Mouse (Mus musculus) hindbrain, embryonic 13.5 days (tissue): ENCODE data around the gene Wdr54. TPM values are rescaled to one million over a fixed set of nuclear protein-coding genes. Genes with fewer than 3 reads are reported as not detected.

Source experiments
- ATAC-seq: fragments of 200-750 bp; cut with Nextera tagmentation; 2 replicates; pipeline ENCODE4 v1.8.0; 2017; ENCODE audit warnings: moderate TSS enrichment; ENCODE audit not compliant: low FRiP score
- H3K27ac ChIP-seq: fragments of 300-500 bp; sonication (generic); 2 replicates; pipeline ENCODE4 v1.5.1; 2015; ENCODE audit warnings: inconsistent platforms, mild to moderate bottlenecking, moderate library complexity
- H3K27me3 ChIP-seq: fragments of 300-500 bp; sonication (generic); 2 replicates; pipeline ENCODE4 v1.6.1; 2015; ENCODE audit warnings: mild to moderate bottlenecking, inconsistent platforms
- H3K36me3 ChIP-seq: fragments of 300-500 bp; sonication (generic); 2 replicates; pipeline ENCODE4 v1.6.1; 2015; ENCODE audit warnings: mild to moderate bottlenecking, inconsistent platforms
- H3K4me1 ChIP-seq: fragments of 300-500 bp; sonication (generic); replicated peaks from 2 replicates; pipeline ENCODE4 v1.6.1; 2015; ENCODE audit warnings: inconsistent platforms
- H3K4me2 ChIP-seq: fragments of 300-500 bp; sonication (generic); 2 replicates; pipeline ENCODE4 v1.6.1; 2015; ENCODE audit warnings: inconsistent platforms, mild to moderate bottlenecking, moderate library complexity
- H3K4me3 ChIP-seq: fragments of 300-500 bp; sonication (generic); 2 replicates; pipeline ENCODE4 v1.5.1; 2015; ENCODE audit warnings: mild to moderate bottlenecking, inconsistent platforms
- H3K9ac ChIP-seq: fragments of 300-500 bp; sonication (generic); 2 replicates; pipeline ENCODE4 v1.6.1; 2015; ENCODE audit warnings: mild to moderate bottlenecking, inconsistent platforms
- H3K9me3 ChIP-seq: fragments of 300-500 bp; sonication (generic); 2 replicates; pipeline ENCODE4 v1.6.1; 2016; ENCODE audit warnings: inconsistent platforms
- WGBS: fragments of 180-500 bp; shearing (Covaris S2); methylation state at CpG from one replicate; pipeline ENCODE4 v1.1.7; 2015; 5-methylcytosine and 5-hydroxymethylcytosine counted together
- polyA plus RNA-seq: library from polyadenylated mRNA; unstranded; fragments of >200 nt; fragmentation: Nextera tagmentation; extraction: Ambion mirVana; gene quantifications from 2 replicates; pipeline ENCODE4 v1.2.1, GENCODE M21; 2015

The Wdr54 gene
- polyA plus RNA-seq, 1 experiment from 2014 or later, result 15.5 TPM

DNA sequence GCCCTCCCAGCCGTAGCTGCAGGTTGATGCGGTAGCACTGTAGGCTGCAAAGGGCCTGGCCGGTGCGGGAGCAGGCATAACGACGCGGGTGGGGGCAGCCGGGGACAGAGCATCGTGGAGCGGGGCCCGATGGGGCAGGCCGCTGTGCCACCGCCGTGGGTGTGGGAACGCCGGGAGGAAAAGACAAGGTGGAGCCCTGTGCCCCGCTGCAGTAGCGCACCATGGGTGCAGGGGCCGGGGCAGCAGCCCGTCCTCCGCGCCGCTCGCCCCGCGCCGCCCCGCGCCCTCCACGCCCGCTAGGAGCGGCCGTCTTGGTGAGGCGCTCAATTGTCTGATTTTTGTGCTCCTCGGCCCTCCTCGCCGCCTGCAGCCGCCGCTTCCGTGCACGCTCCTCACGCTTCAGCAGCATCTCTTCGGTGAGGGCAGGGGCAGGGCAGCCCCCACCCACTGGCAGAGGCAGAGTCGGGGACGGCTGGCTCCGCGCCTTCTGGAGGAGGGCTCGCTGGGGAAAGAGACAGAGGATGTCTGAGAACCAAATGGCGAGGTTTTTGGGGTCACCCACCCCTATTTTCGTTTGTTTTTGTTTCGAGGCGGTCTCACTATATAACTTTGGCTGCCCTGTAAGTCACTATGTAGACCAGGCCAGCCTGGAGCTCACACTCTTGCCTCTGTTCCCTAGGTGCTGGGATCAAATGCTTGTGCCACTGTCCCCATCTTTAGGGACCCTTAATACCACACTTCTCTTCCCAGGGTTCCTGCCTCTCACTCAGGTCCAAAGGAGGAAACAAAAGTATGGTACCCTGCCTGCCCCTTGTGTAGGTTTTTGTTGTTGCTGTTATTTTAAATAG, 34.1 kb downstream of the Wdr54 start:
- Histone ChIP-seq H3K4me3 (peak overlapping the region; percentile 77), H3K4me2 (peak overlapping the region; percentile 90), H3K9me3 (no peaks in the 10 kb centered on the region), H3K27me3 (no peaks in the 10 kb centered on the region), H3K27ac (peak overlapping the region; percentile 99), H3K4me1 (peaks cover 68% of the 10 kb centered on the region), H3K9ac (peak overlapping the region; percentile 96), H3K36me3 (peaks cover 27% of the 10 kb centered on the region)
- no peak for ATAC-seq
- 2% methylated on average over 48 of the region's 52 CpGs for WGBS

DNA sequence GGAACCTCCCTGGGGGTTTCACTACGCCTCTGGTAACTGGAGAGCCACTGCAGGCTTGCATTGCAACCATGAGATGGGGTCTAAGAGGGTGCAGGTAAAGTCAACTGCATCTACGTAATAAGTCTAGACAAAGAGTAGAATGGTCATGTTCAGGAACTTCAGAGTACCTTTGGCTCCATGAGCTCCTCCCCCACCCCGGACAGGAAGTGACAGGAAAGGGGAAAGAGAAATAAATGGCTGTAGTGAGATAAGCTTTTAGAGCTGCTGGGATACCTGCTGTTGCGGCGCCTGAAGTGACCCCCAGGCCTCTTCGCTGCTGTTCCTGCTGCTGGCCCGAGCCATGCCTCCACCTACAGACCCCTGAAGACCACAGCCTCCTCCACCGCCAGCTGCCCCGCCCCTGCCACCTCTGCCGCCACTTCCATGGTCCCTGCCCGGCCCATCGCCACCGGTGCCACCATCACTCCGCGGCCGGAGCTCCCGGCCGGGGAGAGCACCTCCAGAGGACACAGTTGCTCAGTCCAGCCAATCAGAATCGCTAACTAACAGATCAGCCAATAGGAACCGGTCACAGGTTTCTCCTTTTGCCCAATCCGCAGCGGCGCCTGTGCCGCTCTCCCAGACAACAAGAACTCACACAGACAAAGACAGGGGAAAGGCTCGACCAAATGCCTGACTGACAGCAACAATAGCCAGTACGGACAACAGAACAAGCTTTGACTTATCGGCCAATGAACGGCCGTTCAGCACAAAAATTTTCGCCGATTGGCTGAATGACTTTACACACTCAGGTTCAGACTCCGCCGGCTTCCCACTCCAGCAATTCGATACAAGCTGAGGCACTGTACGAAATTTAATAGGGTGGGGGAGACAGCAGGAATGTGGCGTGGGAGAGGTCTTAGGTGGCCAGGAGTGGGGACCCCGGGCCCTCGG, 35.0 kb downstream of the Wdr54 start, which contains the start of gene Wbp1:
TSS of gene Wbp1 (minus strand) at position 630 of the 933 bp plus-strand sequence.
- Histone ChIP-seq H3K9me3 (no peaks in the 10 kb centered on the region), H3K27me3 (no peaks in the 10 kb centered on the region), H3K4me3 (peak within 1 kb of the TSS; percentile 77), H3K4me2 (peak within 1 kb of the TSS; percentile 90), H3K4me1 (peaks cover 77% of the 10 kb centered on the region), H3K9ac (peak within 1 kb of the TSS; percentile 96), H3K27ac (peak within 1 kb of the TSS; percentile 99), H3K36me3 (peaks cover 29% of the 10 kb centered on the region)
- WGBS, result under 1% methylated on average over 38 of the region's 38 CpGs
- ATAC-seq, result peak; percentile 95

DNA sequence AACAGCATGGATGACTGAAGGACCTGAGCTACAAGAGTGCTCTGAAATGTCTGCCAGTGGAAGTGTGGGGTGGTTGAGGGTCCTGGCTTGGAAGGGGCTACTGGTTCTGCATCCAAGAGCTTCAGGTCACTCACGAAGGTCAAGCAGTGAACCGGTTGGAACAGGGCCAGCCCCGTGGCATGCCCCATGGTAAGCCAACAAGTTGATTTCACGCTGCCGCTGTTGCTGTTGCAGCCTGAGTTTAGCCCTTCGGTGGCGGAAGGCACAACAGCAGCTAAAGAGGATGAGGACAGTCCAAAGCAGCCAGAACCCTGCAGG, 36.5 kb downstream of the Wdr54 start:
- Histone ChIP-seq H3K9ac (peak overlapping the region; percentile 94), H3K27me3 (no peaks in the 10 kb centered on the region), H3K4me2 (peak overlapping the region; percentile 90), H3K4me3 (peak overlapping the region; percentile 77), H3K9me3 (no peaks in the 10 kb centered on the region), H3K4me1 (peaks cover 82% of the 10 kb centered on the region), H3K27ac (peak overlapping the region; percentile 99), H3K36me3 (peaks cover 29% of the 10 kb centered on the region)
- no peak for ATAC-seq
- WGBS, result 72% methylated on average over 7 of the region's 7 CpGs

GRCm38 (mm10) chr6:83118825-83119733, 37.1 kb downstream of the Wdr54 start:
- peaks cover 81% of the 10 kb centered on the region for H3K4me1 ChIP-seq
- H3K36me3 ChIP-seq, result peaks cover 29% of the 10 kb centered on the region
- peak overlapping the region; percentile 90 for H3K4me2 ChIP-seq
- no peaks in the 10 kb centered on the region for H3K27me3 ChIP-seq
- H3K9me3 ChIP-seq, result no peaks in the 10 kb centered on the region
- ATAC-seq, result no peak
- peak overlapping the region; percentile 77; the same call in 1 of the 2 replicates for H3K4me3 ChIP-seq
- H3K9ac ChIP-seq, result peak overlapping the region; percentile 94; the same call in 1 of the 2 replicates
- peak overlapping the region; percentile 99; the same call in 1 of the 2 replicates for H3K27ac ChIP-seq
- 84% methylated on average over 14 of the region's 14 CpGs for WGBS

GRCm38 (mm10) chr6:83118369-83118768, 37.8 kb downstream of the Wdr54 start:
- H3K9me3 ChIP-seq, result no peaks in the 10 kb centered on the region
- no peak for ATAC-seq
- no peak overlapping the region for H3K9ac ChIP-seq
- peaks cover 74% of the 10 kb centered on the region for H3K4me1 ChIP-seq
- 82% methylated on average over 11 of the region's 11 CpGs for WGBS
- H3K4me2 ChIP-seq, result no peak overlapping the region
- no peaks in the 10 kb centered on the region for H3K27me3 ChIP-seq
- no peak overlapping the region for H3K4me3 ChIP-seq
- H3K27ac ChIP-seq, result no peak overlapping the region
- peaks cover 29% of the 10 kb centered on the region for H3K36me3 ChIP-seq

DNA sequence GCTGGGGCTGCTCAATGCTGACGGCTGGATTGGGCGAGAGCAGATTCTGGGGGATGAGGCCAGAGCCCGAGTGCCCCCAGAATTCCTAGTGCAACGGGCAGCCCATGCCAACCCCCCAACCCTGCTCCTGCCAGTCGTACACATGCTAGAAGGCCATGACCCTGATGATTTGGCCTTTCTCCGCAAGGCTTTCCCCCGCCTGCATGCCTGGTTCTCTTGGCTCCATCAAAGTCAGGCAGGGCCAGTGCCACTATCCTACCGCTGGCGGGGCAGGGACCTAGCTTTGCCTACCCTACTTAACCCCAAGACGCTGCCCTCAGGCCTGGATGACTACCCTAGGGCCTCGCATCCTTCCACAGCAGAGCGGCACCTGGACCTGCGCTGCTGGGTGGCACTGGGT, 38.6 kb downstream of the Wdr54 start:
- peak overlapping the region; percentile 94 for H3K9ac ChIP-seq
- no peak overlapping the region for H3K4me2 ChIP-seq
- H3K4me3 ChIP-seq, result peak overlapping the region; percentile 88; the same call in 1 of the 2 replicates
- no peak overlapping the region for H3K27ac ChIP-seq
- no peak for ATAC-seq
- H3K4me1 ChIP-seq, result peaks cover 66% of the 10 kb centered on the region
- WGBS, result 93% methylated on average over 13 of the region's 13 CpGs
- peaks cover 29% of the 10 kb centered on the region for H3K36me3 ChIP-seq
- no peaks in the 10 kb centered on the region for H3K27me3 ChIP-seq
- H3K9me3 ChIP-seq, result no peaks in the 10 kb centered on the region

- 89% methylated on average over 4 of the region's 4 CpGs for WGBS
- H3K4me3 ChIP-seq, result peak overlapping the region; percentile 88; the same call in 1 of the 2 replicates
- peaks cover 61% of the 10 kb centered on the region for H3K4me1 ChIP-seq
Measured at GRCm38 (mm10) chr6:83117165-83117438, 39.1 kb downstream of the Wdr54 start.

DNA sequence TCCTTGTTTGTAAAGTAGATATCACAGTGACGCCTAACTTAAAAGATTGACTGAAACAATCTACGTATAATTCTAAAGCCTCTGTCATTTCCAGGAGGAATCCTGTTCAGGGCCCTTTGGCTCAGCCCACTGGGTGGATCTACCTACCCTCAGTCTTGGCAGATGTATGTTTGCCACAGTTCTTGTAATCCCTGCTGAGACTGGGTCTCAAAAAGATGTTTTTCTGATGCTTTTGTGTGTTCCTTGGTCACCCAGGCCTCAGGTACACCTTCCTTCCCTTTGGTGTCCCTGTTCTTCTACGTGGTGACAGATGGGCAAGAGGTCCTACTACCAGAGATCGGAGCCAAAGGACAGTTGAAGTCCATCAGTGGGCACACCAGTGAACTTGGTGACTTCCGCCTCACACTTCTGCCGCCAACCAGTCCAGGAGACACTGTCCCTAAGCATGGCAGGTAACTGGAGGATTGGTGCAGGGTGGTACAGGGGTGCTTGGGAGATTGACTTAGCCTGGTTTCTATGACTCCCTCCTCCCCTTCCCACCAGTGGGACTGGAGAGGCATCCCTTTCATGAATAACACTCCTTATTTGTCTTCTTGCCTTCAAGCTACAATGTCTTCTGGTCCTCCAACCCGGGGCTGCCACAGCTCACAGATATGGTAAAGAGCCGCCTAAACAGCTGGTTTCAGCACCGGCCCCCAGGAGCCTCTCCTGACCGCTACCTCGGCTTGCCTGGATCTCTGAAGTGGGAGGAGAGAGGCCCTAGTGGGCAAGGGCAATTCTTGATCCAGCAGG, 39.6 kb downstream of the Wdr54 start:
- H3K27ac ChIP-seq, result peak overlapping the region; percentile 89
- peaks cover 56% of the 10 kb centered on the region for H3K4me1 ChIP-seq
- H3K9me3 ChIP-seq, result no peaks in the 10 kb centered on the region
- H3K36me3 ChIP-seq, result peaks cover 29% of the 10 kb centered on the region
- H3K9ac ChIP-seq, result peak overlapping the region; percentile 94
- no peaks in the 10 kb centered on the region for H3K27me3 ChIP-seq
- WGBS, result 83% methylated on average over 11 of the region's 11 CpGs
- peak overlapping the region; percentile 99 for H3K4me2 ChIP-seq
- peak overlapping the region; percentile 88 for H3K4me3 ChIP-seq
- no peak for ATAC-seq

More at GRCm38 (mm10) chr6:83117165-83117438, 39.1 kb downstream of the Wdr54 start:
- ATAC-seq, result no peak
- Histone ChIP-seq H3K9me3 (no peaks in the 10 kb centered on the region), H3K4me2 (peak overlapping the region; percentile 99), H3K36me3 (peaks cover 29% of the 10 kb centered on the region), H3K27ac (no peak overlapping the region; the same call in 1 of the 2 replicates), H3K27me3 (no peaks in the 10 kb centered on the region), H3K9ac (peak overlapping the region; percentile 94)

- peaks cover 30% of the 10 kb centered on the region for H3K36me3 ChIP-seq
- peak overlapping the region; percentile 88 for H3K4me3 ChIP-seq
- WGBS, result 1% methylated on average over 36 of the region's 48 CpGs
- no peaks in the 10 kb centered on the region for H3K27me3 ChIP-seq
- no peaks in the 10 kb centered on the region for H3K9me3 ChIP-seq
- peak; percentile 63 for ATAC-seq
- peak overlapping the region; percentile 99 for H3K4me2 ChIP-seq
- H3K9ac ChIP-seq, result peak overlapping the region; percentile 94
- H3K4me1 ChIP-seq, result peaks cover 56% of the 10 kb centered on the region
- peak overlapping the region; percentile 89 for H3K27ac ChIP-seq
Measured at GRCm38 (mm10) chr6:83115682-83116372, 40.4 kb downstream of the Wdr54 start.

DNA sequence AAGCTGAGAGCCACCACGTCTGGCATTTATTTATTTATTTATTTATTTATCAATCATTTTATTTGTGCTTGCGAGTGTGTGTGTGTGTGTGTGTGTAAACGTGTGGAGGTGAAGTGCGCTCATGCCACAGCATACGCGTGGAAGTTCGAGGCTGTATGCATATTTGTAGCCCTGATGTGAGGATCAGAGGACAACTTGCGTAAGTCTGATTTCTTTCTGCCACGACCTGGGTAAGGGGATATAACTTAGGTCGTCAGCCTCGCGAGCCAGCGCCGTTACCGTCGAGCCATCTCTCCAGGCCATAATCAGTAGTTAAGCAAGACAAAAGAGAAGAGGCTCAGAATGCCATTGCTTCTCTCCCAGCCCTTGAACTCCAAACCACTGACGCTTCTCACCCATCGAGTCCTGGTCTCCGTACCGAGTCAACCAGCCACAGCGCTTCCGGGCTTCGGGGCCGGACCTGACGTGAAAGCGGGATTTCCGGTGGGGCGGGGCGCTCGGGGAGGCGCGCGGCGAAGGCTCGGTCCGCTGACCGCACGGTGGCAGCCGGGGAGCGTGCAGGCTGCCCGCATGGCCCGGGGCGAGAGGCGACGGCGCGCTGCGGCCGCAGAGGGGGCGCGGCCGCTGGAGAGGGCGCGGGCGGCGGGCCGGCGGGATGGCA, 41.1 kb downstream of the Wdr54 start, which contains the start of gene Mogs:
TSS of gene Mogs (plus strand) at position 486 of the 661 bp plus-strand sequence.
- peak; percentile 89 for ATAC-seq
- WGBS, result 2% methylated on average over 48 of the region's 58 CpGs

More for the DNA sequence above, 41.1 kb downstream of the Wdr54 start, which contains the start of gene Mogs:
- peak within 1 kb of the TSS; percentile 89 for H3K27ac ChIP-seq
- H3K4me2 ChIP-seq, result peak within 1 kb of the TSS; percentile 99
- H3K27me3 ChIP-seq, result no peaks in the 10 kb centered on the region
- peak within 1 kb of the TSS; percentile 88 for H3K4me3 ChIP-seq
- peaks cover 55% of the 10 kb centered on the region for H3K4me1 ChIP-seq
- peak within 1 kb of the TSS; percentile 94 for H3K9ac ChIP-seq
- H3K9me3 ChIP-seq, result no peaks in the 10 kb centered on the region
- H3K36me3 ChIP-seq, result peaks cover 33% of the 10 kb centered on the region
